8 mouse cellular contexts compared by ENCODE assay signal in genomic region chr5:99976334-99976955, GRCm38 (mm10). TPM values are rescaled to one million over a fixed set of nuclear protein-coding genes. Genes with fewer than 3 reads are reported as not detected.
DNase-seq lines count a peak whose midpoint lies in the region; ATAC-seq and TF ChIP-seq lines count a peak whose summit lies in the region.

No protein-coding gene starts in this region.

- DNase-seq in kidney, adult 9 months, result peak; percentile 67
- no peak for DNase-seq in kidney, postnatal 4 days
- DNase-seq in ZHBTc4 (ENCODE audit: low read depth, low spot score), result peak; percentile 36
- peak; percentile 49 for DNase-seq in heart, postnatal 0 days (ENCODE audit: low spot score)
- no peak for DNase-seq in midbrain, embryonic 10.5 days (ENCODE audit: low spot score)
- no peak for DNase-seq in urinary bladder, postnatal 10 days (ENCODE audit: low spot score)
- no peak for DNase-seq in layer of hippocampus, adult 8-10 months (ENCODE audit: low spot score in 2 of 2)

- no peak for TF ChIP-seq CTCF in heart, postnatal 0 days (IDR thresholded peaks at IDR 0.05; ENCODE audit: low read depth)

- no peaks in the 10 kb centered on the region for H3K9me3 ChIP-seq in heart, postnatal 0 days (replicated peaks; ENCODE audit: control insufficient read depth, low read length)
- H3K9me3 ChIP-seq in midbrain, embryonic 10.5 days (replicated peaks), result no peaks in the 10 kb centered on the region

- peak overlapping the region; percentile 82 for H3K4me3 ChIP-seq in heart, postnatal 0 days (ENCODE audit: low read depth, low read length)
- H3K4me3 ChIP-seq in midbrain, embryonic 10.5 days, result peak overlapping the region; percentile 96

- no peaks in the 10 kb centered on the region for H3K27me3 ChIP-seq in heart, postnatal 0 days (ENCODE audit: control insufficient read depth, insufficient read depth, low read length)
- no peaks in the 10 kb centered on the region for H3K27me3 ChIP-seq in midbrain, embryonic 10.5 days (ENCODE audit: low read depth, poor library complexity, severe bottlenecking)

- 4% methylated on average over 8 of the region's 8 CpGs for WGBS in heart, postnatal 0 days
- 29% methylated on average over 8 of the region's 8 CpGs for WGBS in midbrain, embryonic 10.5 days

- TF ChIP-seq EP300 in heart, postnatal 0 days (IDR thresholded peaks at IDR 0.05; ENCODE audit: low read depth), result no peak

- no peak overlapping the region for H3K27ac ChIP-seq in heart, postnatal 0 days (ENCODE audit: low read depth)
- peak overlapping the region; percentile 100; the same call in 1 of the 2 replicates for H3K27ac ChIP-seq in midbrain, embryonic 10.5 days (replicated peaks)

- no peak for ATAC-seq in heart, postnatal 0 days (ENCODE audit: insufficient read depth, low read depth)
- ATAC-seq in inflammation-experienced regulatory T-cells, adult 6 months, result no peak

- peak overlapping the region; percentile 92 for H3K9ac ChIP-seq in heart, postnatal 0 days (replicated peaks; ENCODE audit: low read depth, low read length)

- peak overlapping the region; percentile 93 for H3K4me2 ChIP-seq in heart, postnatal 0 days (ENCODE audit: low read depth, low read length)

- peaks cover 33% of the 10 kb centered on the region for H3K4me1 ChIP-seq in heart, postnatal 0 days (ENCODE audit: control insufficient read depth, insufficient read depth)
- peaks cover 43% of the 10 kb centered on the region for H3K4me1 ChIP-seq in midbrain, embryonic 10.5 days

- no peaks in the 10 kb centered on the region for H3K36me3 ChIP-seq in heart, postnatal 0 days (replicated peaks; ENCODE audit: control insufficient read depth, insufficient read depth, low read length)
- peaks cover 56% of the 10 kb centered on the region for H3K36me3 ChIP-seq in midbrain, embryonic 10.5 days

RNA-seq across cellular contexts. Expression of gene Hnrnpd, which starts 2.3 kb away (rescaled TPM):
- total RNA-seq in heart, postnatal 0 days (2014; rRNA removed; ENCODE audit: low replicate concordance), result 12.1 and 16.0 TPM in 2 replicates
- polyA plus RNA-seq in heart, postnatal 0 days (2015; fragmentation: Nextera tagmentation; extraction: Ambion mirVana), result 32.2 and 35.5 TPM in 2 replicates
- polyA plus RNA-seq in midbrain, embryonic 10.5 days (2016; fragmentation: Nextera tagmentation; extraction: Ambion mirVana), result 207 and 256 TPM in 2 replicates
- total RNA-seq in layer of hippocampus, adult 8-10 months (2022), result 100 to 1,000 TPM; 171 to 222 (median 202) TPM
- polyA plus RNA-seq in inflammation-experienced regulatory T-cells, adult 6 months (2017; shearing (Covaris generic)), result 10 to 100 TPM; 43.1 to 68.3 (median 56.9) TPM

RNA-seq across cellular contexts. Expression of gene 4930524J08Rik, which starts 2.4 kb away (rescaled TPM):
- 24.0 TPM in 1 of 2 replicates, not detected in the other for total RNA-seq in heart, postnatal 0 days (2014; rRNA removed; ENCODE audit: low replicate concordance)
- polyA plus RNA-seq in heart, postnatal 0 days (2015; fragmentation: Nextera tagmentation; extraction: Ambion mirVana), result 1.7 and 2.5 TPM in 2 replicates
- polyA plus RNA-seq in midbrain, embryonic 10.5 days (2016; fragmentation: Nextera tagmentation; extraction: Ambion mirVana), result 1.8 and 2.4 TPM in 2 replicates
- total RNA-seq in layer of hippocampus, adult 8-10 months (2022), result 1 to 10 TPM; 1.4 to 3.1 (median 1.6) TPM
- not detected for polyA plus RNA-seq in inflammation-experienced regulatory T-cells, adult 6 months (2017; shearing (Covaris generic))

Comparison
In these comparisons a context has a peak if more than half of its experiments do, and no peak if none do; other contexts are left out.
1. DNase-seq: peak in kidney, adult 9 months (single experiment), ZHBTc4 (single experiment) and heart, postnatal 0 days (single experiment); none in kidney, postnatal 4 days (0 of 2), midbrain, embryonic 10.5 days (single experiment), urinary bladder, postnatal 10 days (single experiment) and layer of hippocampus, adult 8-10 months (0 of 2).